Mouse (Mus musculus) embryonic facial prominence, embryonic 14.5 days (tissue): ENCODE data around the gene Foxp4. TPM values are rescaled to one million over a fixed set of nuclear protein-coding genes. Genes with fewer than 3 reads are reported as not detected.
A peak's percentile ranks its signal among the peaks of the same experiment; 100 is the strongest.

Experiments used
- ATAC-seq: fragments of 200-750 bp; cut with Nextera tagmentation; 2 replicates; pipeline ENCODE4 v1.8.0; 2017; ENCODE audit warnings: low read depth, moderate number of reproducible peaks, moderate TSS enrichment
- DNase-seq: peaks from one replicate; pipeline ENCODE4 v3.0.0-alpha.2; 2015; ENCODE audit warnings: low spot score
- H3K27ac ChIP-seq: fragments of 300-500 bp; sonication (generic); replicated peaks from 2 replicates; pipeline ENCODE4 v1.5.1; 2014; ENCODE audit warnings: low read depth, mild to moderate bottlenecking, low read length, moderate library complexity
- H3K27me3 ChIP-seq: fragments of 300-500 bp; sonication (generic); replicated peaks from 2 replicates; pipeline ENCODE4 v1.6.1; 2014; ENCODE audit warnings: low read length; ENCODE audit not compliant: control insufficient read depth, insufficient read depth
- H3K36me3 ChIP-seq: fragments of 300-500 bp; sonication (generic); 2 replicates; pipeline ENCODE4 v1.6.1; 2014; ENCODE audit warnings: low read length, mixed read lengths; ENCODE audit not compliant: control insufficient read depth, insufficient read depth
- H3K4me1 ChIP-seq: fragments of 300-500 bp; sonication (generic); 2 replicates; pipeline ENCODE4 v1.6.1; 2014; ENCODE audit warnings: antibody characterized with exemption, low read length; ENCODE audit not compliant: control insufficient read depth, insufficient read depth
- H3K4me2 ChIP-seq: fragments of 300-500 bp; sonication (generic); 2 replicates; pipeline ENCODE4 v1.6.1; 2014; ENCODE audit warnings: low read depth, mild to moderate bottlenecking, low read length, moderate library complexity, mixed read lengths
- H3K4me3 ChIP-seq: fragments of 300-500 bp; sonication (generic); 2 replicates; pipeline ENCODE4 v1.5.1; 2014; ENCODE audit warnings: low read depth, mild to moderate bottlenecking, low read length
- H3K9ac ChIP-seq: fragments of 300-500 bp; sonication (generic); 2 replicates; pipeline ENCODE4 v1.6.1; 2014; ENCODE audit warnings: low read depth, mild to moderate bottlenecking, low read length, moderate library complexity, mixed read lengths
- H3K9me3 ChIP-seq: fragments of 300-500 bp; sonication (generic); 2 replicates; pipeline ENCODE4 v1.6.1; 2016; ENCODE audit warnings: low read length; ENCODE audit not compliant: control insufficient read depth
- WGBS: fragments of 180-500 bp; shearing (Covaris S2); extraction: QIAGEN DNeasy Blood & Tissue Kit; methylation state at CpG from one replicate; pipeline ENCODE4 v1.1.7; 2014; 5-methylcytosine and 5-hydroxymethylcytosine counted together
- polyA plus RNA-seq: library from polyadenylated mRNA; unstranded; fragments of >200 nt; fragmentation: Nextera tagmentation; extraction: Ambion mirVana; gene quantifications from 2 replicates; pipeline ENCODE4 v1.2.1, GENCODE M21; 2014

The Foxp4 gene
- polyA plus RNA-seq, 1 experiment from 2014 or later, result 21.0 TPM

GRCm38 (mm10) chr17:47923011-47923677 is 1.3 kb downstream of the Foxp4 start:
- WGBS, result under 1% methylated on average over 26 of the region's 28 CpGs
- ATAC-seq, result no peak
- Histone ChIP-seq H3K4me1 (peaks cover 21% of the 10 kb centered on the region), H3K36me3 (0 out of 2 replicates have a peak, but pooled peaks cover 9% of the 10 kb centered on the region), H3K9ac (peak overlapping the region; percentile 86), H3K27ac (peak overlapping the region; percentile 94; the same call in 1 of the 2 replicates), H3K27me3 (no peaks in the 10 kb centered on the region), H3K4me2 (peak overlapping the region; percentile 91), H3K9me3 (no peaks in the 10 kb centered on the region), H3K4me3 (peak overlapping the region; percentile 79)
- DNase-seq, result peak; percentile 8

- Histone ChIP-seq H3K36me3 (0 out of 2 replicates have a peak, but pooled peaks cover 9% of the 10 kb centered on the region), H3K9me3 (no peaks in the 10 kb centered on the region), H3K9ac (peak overlapping the region; percentile 86), H3K4me2 (peak overlapping the region; percentile 91), H3K4me3 (peak overlapping the region; percentile 79), H3K4me1 (peaks cover 21% of the 10 kb centered on the region), H3K27me3 (no peaks in the 10 kb centered on the region), H3K27ac (no peak overlapping the region)
- DNase-seq (no peak), ATAC-seq (no peak)
- under 1% methylated on average over 16 of the region's 24 CpGs for WGBS
Measured at GRCm38 (mm10) chr17:47922579-47922978, 1.9 kb downstream of the Foxp4 start.

DNA sequence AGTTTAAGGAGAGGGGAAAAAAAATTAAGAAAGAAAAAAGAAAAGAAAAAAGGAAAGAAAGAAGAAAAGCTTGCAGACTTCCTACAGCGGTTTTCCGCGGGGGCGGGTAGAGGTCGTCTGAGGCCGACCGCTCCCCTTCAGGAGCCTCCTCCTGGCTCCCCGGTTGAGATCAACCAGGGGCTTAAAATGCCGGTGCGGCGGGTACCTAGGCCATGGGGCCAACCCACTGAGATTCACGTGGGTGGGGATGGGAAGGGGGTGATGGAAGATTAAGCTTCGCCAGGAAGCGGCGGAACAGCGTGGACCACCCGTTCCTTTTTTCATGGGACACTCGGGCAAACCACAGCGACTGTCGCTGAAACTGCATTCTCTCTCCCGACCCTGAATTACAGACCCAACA is 2.3 kb downstream of the Foxp4 start:
- H3K4me2 ChIP-seq, result peak overlapping the region; percentile 91
- H3K27ac ChIP-seq, result no peak overlapping the region
- H3K27me3 ChIP-seq, result no peaks in the 10 kb centered on the region
- 0 out of 2 replicates have a peak, but pooled peaks cover 9% of the 10 kb centered on the region for H3K36me3 ChIP-seq
- DNase-seq, result peak; percentile 9
- no peak for ATAC-seq
- peaks cover 21% of the 10 kb centered on the region for H3K4me1 ChIP-seq
- WGBS, result 5% methylated on average over 21 of the region's 21 CpGs
- peak overlapping the region; percentile 86 for H3K9ac ChIP-seq
- H3K4me3 ChIP-seq, result peak overlapping the region; percentile 79
- no peaks in the 10 kb centered on the region for H3K9me3 ChIP-seq

GRCm38 (mm10) chr17:47921136-47921665 is 3.2 kb downstream of the Foxp4 start:
- Histone ChIP-seq H3K4me3 (peak overlapping the region; percentile 79), H3K4me2 (peak overlapping the region; percentile 91), H3K9me3 (no peaks in the 10 kb centered on the region), H3K9ac (0 out of 2 replicates have a peak overlapping the region, but pooled peaks have one; percentile 17), H3K4me1 (peaks cover 21% of the 10 kb centered on the region), H3K27ac (no peak overlapping the region), H3K27me3 (no peaks in the 10 kb centered on the region), H3K36me3 (0 out of 2 replicates have a peak, but pooled peaks cover 9% of the 10 kb centered on the region)
- DNase-seq (peak; percentile 22), ATAC-seq (no peak)
- 41% methylated on average over 4 of the region's 4 CpGs for WGBS

- 32% methylated on average over 5 of the region's 5 CpGs for WGBS
- H3K4me1 ChIP-seq, result peaks cover 18% of the 10 kb centered on the region
- peak overlapping the region; percentile 91; the same call in 1 of the 2 replicates for H3K4me2 ChIP-seq
- no peaks in the 10 kb centered on the region for H3K9me3 ChIP-seq
- H3K36me3 ChIP-seq, result peaks cover 20% of the 10 kb centered on the region; the same call in 1 of the 2 replicates
- DNase-seq (no peak), ATAC-seq (no peak)
- 0 out of 2 replicates have a peak overlapping the region, but pooled peaks have one; percentile 2 for H3K4me3 ChIP-seq
- H3K27me3 ChIP-seq, result no peaks in the 10 kb centered on the region
- H3K27ac ChIP-seq, result no peak overlapping the region
- H3K9ac ChIP-seq, result no peak overlapping the region
Measured at GRCm38 (mm10) chr17:47919826-47920225, 4.6 kb downstream of the Foxp4 start.

DNA sequence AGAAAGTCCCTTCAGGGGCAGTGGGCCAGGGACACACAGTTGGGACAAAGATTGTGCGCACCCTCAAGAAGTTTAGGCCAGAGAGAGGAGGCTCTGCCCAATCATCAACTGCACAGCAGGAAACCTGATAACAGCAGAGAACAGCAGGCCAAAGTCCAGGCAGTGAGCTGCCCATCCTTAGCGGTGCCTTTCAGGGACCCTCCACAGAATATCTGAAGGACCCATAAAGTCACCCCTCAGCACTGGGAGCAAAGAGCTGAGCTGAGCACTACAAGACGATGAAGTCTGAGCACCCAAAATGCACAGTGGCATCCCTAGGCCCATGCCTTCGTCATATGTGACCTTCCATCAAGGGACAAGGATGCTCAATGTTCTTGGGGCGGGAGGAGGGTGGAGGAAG is 6.5 kb downstream of the Foxp4 start:
- H3K36me3 ChIP-seq, result peaks cover 22% of the 10 kb centered on the region

GRCm38 (mm10) chr17:47917212-47917611 is 7.2 kb downstream of the Foxp4 start:
- no peaks in the 10 kb centered on the region for H3K27me3 ChIP-seq
- H3K36me3 ChIP-seq, result peaks cover 25% of the 10 kb centered on the region
- H3K4me2 ChIP-seq, result no peak overlapping the region
- DNase-seq (no peak), ATAC-seq (no peak)
- no peak overlapping the region for H3K27ac ChIP-seq
- 82% methylated on average over 3 of the region's 3 CpGs for WGBS
- no peak overlapping the region for H3K9ac ChIP-seq
- no peaks in the 10 kb centered on the region for H3K9me3 ChIP-seq
- peaks cover 15% of the 10 kb centered on the region for H3K4me1 ChIP-seq
- no peak overlapping the region for H3K4me3 ChIP-seq

More for the DNA sequence above, 6.5 kb downstream of the Foxp4 start:
- Histone ChIP-seq H3K9ac (no peak overlapping the region), H3K4me3 (no peak overlapping the region), H3K4me1 (peaks cover 18% of the 10 kb centered on the region), H3K27ac (no peak overlapping the region), H3K4me2 (no peak overlapping the region), H3K9me3 (no peaks in the 10 kb centered on the region), H3K27me3 (no peaks in the 10 kb centered on the region)
- ATAC-seq (no peak), DNase-seq (no peak)
- WGBS, result 73% methylated on average over 5 of the region's 5 CpGs

DNA sequence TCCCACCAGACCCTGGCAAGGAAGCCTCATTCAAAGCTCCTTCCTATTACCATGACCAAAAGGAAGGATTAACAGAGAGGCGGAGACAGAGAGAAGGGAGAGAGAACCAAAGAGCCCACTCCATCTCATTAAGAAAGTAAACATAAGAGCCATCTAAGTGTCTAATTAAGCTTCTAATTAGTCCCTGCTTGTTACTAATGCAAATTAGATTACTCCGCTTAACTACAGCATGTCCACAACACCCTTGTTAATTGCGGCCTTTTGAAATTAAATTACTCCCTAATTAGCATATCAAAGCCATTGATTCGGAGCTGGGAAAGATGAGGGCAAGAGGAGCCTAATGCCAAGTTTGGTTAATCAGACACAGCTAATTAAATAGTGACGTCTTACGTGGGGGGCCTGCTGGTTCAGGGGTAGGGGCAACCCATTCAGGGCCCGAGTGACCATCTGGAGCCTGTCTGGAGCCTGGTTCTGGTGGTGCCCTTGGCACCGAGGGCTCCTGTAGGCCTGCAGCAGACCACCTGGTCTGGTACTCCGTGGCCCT is 9.7 kb downstream of the Foxp4 start:
- Histone ChIP-seq H3K4me3 (no peak overlapping the region), H3K36me3 (peaks cover 22% of the 10 kb centered on the region), H3K9me3 (no peaks in the 10 kb centered on the region), H3K27me3 (no peaks in the 10 kb centered on the region), H3K4me2 (no peak overlapping the region), H3K27ac (no peak overlapping the region), H3K4me1 (peaks cover 12% of the 10 kb centered on the region), H3K9ac (no peak overlapping the region)
- DNase-seq (no peak), ATAC-seq (no peak)
- WGBS, result 43% methylated on average over 9 of the region's 9 CpGs
